In the genomic region with DNA sequence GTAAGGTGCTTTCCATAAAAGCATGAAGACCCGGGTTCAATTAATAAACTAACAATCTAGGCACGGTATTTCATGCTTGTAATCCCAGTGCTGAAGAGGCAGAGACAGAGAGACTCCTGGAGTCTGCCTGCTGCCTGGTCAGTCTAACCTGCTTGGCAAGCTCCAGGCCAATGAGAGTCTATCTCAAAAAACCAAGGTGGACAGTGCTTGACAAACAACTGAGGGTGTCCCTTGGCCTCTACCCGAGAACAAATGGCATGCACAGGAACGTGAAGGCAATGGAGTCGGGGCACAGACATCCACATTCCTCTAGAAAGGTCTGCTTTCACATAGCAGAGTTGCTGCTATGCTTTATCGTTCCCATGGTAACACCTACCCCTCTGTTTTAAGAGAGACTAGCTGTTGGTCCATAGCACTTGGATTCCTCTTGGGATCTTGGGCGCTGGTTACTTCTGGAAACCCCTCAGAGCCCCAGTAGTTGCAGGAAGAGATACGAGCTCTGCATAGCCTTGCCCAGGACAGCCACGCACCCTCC, we compare ENCODE assay signal across 9 mouse cellular contexts. TPM values are rescaled to one million over a fixed set of nuclear protein-coding genes. Genes with fewer than 3 reads are reported as not detected.
A peak's percentile ranks its signal among the peaks of the same experiment; 100 is the strongest.
DNase-seq lines count a peak whose midpoint lies in the region; ATAC-seq and TF ChIP-seq lines count a peak whose summit lies in the region.
"Had no signal": no experiment of that assay in that cellular context is flagged by ENCODE, and none has a peak within 500 bp of the region (broad histone marks: within the 10 kb centered on the region; RNA-seq: fewer than 3 reads in every experiment).

No protein-coding gene starts in this region.

- peak overlapping the region; percentile 85 for H3K27ac ChIP-seq in kidney, postnatal 0 days
- H3K27ac ChIP-seq in liver, embryonic 13.5 days: peak overlapping the region; percentile 70

- H3K4me2 ChIP-seq in kidney, postnatal 0 days (ENCODE audit: low read length): no peak overlapping the region
- no peak overlapping the region for H3K4me2 ChIP-seq in liver, embryonic 13.5 days

- H3K4me3 ChIP-seq in kidney, postnatal 0 days (replicated peaks; ENCODE audit: low read depth, low read length): no peak overlapping the region
- no peak overlapping the region for H3K4me3 ChIP-seq in liver, embryonic 13.5 days (replicated peaks)

- no peak overlapping the region for H3K9ac ChIP-seq in kidney, postnatal 0 days (ENCODE audit: low read depth, low read length)
- no peak overlapping the region for H3K9ac ChIP-seq in liver, embryonic 13.5 days

- H3K27me3 ChIP-seq in kidney, postnatal 0 days (ENCODE audit: insufficient read depth, low read length): no peaks in the 10 kb centered on the region
- no peaks in the 10 kb centered on the region for H3K27me3 ChIP-seq in liver, embryonic 13.5 days

- H3K4me1 ChIP-seq in kidney, postnatal 0 days (replicated peaks; ENCODE audit: insufficient read depth, low read length): peaks cover 27% of the 10 kb centered on the region
- H3K4me1 ChIP-seq in liver, embryonic 13.5 days (replicated peaks): peaks cover 35% of the 10 kb centered on the region

- ATAC-seq in kidney, postnatal 0 days (replicated peaks; ENCODE audit: low FRiP score, low read depth): peak; percentile 8; the same call in 1 of the 2 replicates
- ATAC-seq in granulocyte monocyte progenitor cell, adult 5-6 weeks (replicated peaks; ENCODE audit: poor library complexity, severe bottlenecking): 0 out of 2 replicates have a peak, but pooled peaks have one; percentile 1
- ATAC-seq in liver, embryonic 13.5 days (ENCODE audit: low read depth): no peak

- H3K9me3 ChIP-seq in kidney, postnatal 0 days (replicated peaks; ENCODE audit: low read length): no peaks in the 10 kb centered on the region
- no peaks in the 10 kb centered on the region for H3K9me3 ChIP-seq in liver, embryonic 13.5 days (replicated peaks)

- no peak for TF ChIP-seq CTCF in kidney, postnatal 0 days (IDR thresholded peaks at IDR 0.05; ENCODE audit: low read depth)

- no peaks in the 10 kb centered on the region for H3K36me3 ChIP-seq in kidney, postnatal 0 days (ENCODE audit: insufficient read depth, low read length)
- no peaks in the 10 kb centered on the region for H3K36me3 ChIP-seq in liver, embryonic 13.5 days

- WGBS in kidney, postnatal 0 days: 48% methylated on average over 9 of the region's 9 CpGs
- 43% methylated on average over 9 of the region's 9 CpGs for WGBS in liver, embryonic 13.5 days (ENCODE audit: insufficient replicate concordance)

- DNase-seq in kidney, postnatal 0 days (ENCODE audit: low spot score): peak; percentile 50
- no peak for DNase-seq in kidney, adult 11 months
- peak; percentile 45 for DNase-seq in embryo, embryonic 10.5 days (ENCODE audit: low spot score)
- DNase-seq in liver, embryonic 13.5 days: no peak
- no peak for DNase-seq in adrenal gland, adult 2 months
- no peak for DNase-seq in layer of hippocampus, postnatal 36 days
- no peak for DNase-seq in urinary bladder, postnatal 4 days (ENCODE audit: low spot score in 2 of 2)
- DNase-seq: right cerebral cortex, adult 18-20 months had no signal

RNA-seq across cellular contexts. Expression of a gene that starts 24.8 kb away (rescaled TPM):
- polyA plus RNA-seq in kidney, postnatal 0 days (2015; fragmentation: Nextera tagmentation; extraction: Ambion mirVana): 14.6 and 15.9 TPM in 2 replicates
- 43.1 and 49.4 TPM in 2 replicates for total RNA-seq in granulocyte monocyte progenitor cell, adult 5-6 weeks (2014; fragmentation: Nextera tagmentation)
- 65.1 and 65.9 TPM in 2 replicates for total RNA-seq in granulocyte monocyte progenitor cell, adult 5-6 weeks (2017)
- 7.0 and 7.7 TPM in 2 replicates for polyA plus RNA-seq in liver, embryonic 13.5 days (2015; fragmentation: Nextera tagmentation; extraction: Ambion mirVana)
- 10 to 100 TPM; 71.9 to 74.6 TPM for total RNA-seq in adrenal gland, adult 2 months (2021)
- 2.1 and 2.5 TPM in 2 replicates for polyA plus RNA-seq in adrenal gland, adult 2 months (2012; rRNA removed)
- total RNA-seq in layer of hippocampus, postnatal 36 days (2021): 100 to 1,000 TPM; 136 to 137 TPM

RNA-seq across cellular contexts. Expression of a gene that starts 59.2 kb away (rescaled TPM):
- polyA plus RNA-seq in kidney, postnatal 0 days (2015; fragmentation: Nextera tagmentation; extraction: Ambion mirVana): 25.3 and 26.8 TPM in 2 replicates
- 41.0 and 41.9 TPM in 2 replicates for total RNA-seq in granulocyte monocyte progenitor cell, adult 5-6 weeks (2014; fragmentation: Nextera tagmentation)
- 38.8 and 43.9 TPM in 2 replicates for total RNA-seq in granulocyte monocyte progenitor cell, adult 5-6 weeks (2017)
- polyA plus RNA-seq in liver, embryonic 13.5 days (2015; fragmentation: Nextera tagmentation; extraction: Ambion mirVana): 22.6 and 26.1 TPM in 2 replicates
- 10 to 100 TPM; 35.9 to 46.1 TPM for total RNA-seq in adrenal gland, adult 2 months (2021)
- 16.4 and 18.6 TPM in 2 replicates for polyA plus RNA-seq in adrenal gland, adult 2 months (2012; rRNA removed)
- 10 to 100 TPM; 32.2 to 33.8 TPM for total RNA-seq in layer of hippocampus, postnatal 36 days (2021)

Comparison
In these comparisons a context has a peak if more than half of its experiments do, and no peak if none do; other contexts are left out.
1. DNase-seq: peak in kidney, postnatal 0 days (single experiment) and embryo, embryonic 10.5 days (single experiment); none in kidney, adult 11 months (single experiment), liver, embryonic 13.5 days (single experiment), adrenal gland, adult 2 months (single experiment), layer of hippocampus, postnatal 36 days (0 of 2) and urinary bladder, postnatal 4 days (0 of 2).